Mouse (Mus musculus) heart, embryonic 12.5 days (tissue): ENCODE data around the gene Iqch. TPM values are rescaled to one million over a fixed set of nuclear protein-coding genes. Genes with fewer than 3 reads are reported as not detected.

Experiments used
- ATAC-seq: fragments of 200-750 bp; cut with Nextera tagmentation; 2 replicates; pipeline ENCODE4 v1.8.0; 2017; ENCODE audit warnings: moderate TSS enrichment, moderate library complexity; ENCODE audit not compliant: insufficient number of reproducible peaks, low FRiP score
- H3K27ac ChIP-seq: fragments of 300-500 bp; sonication (generic); 2 replicates; pipeline ENCODE4 v1.5.1; 2016; ENCODE audit warnings: mild to moderate bottlenecking, moderate library complexity; ENCODE audit not compliant: poor library complexity, severe bottlenecking
- H3K27me3 ChIP-seq: fragments of 300-500 bp; sonication (generic); replicated peaks from 2 replicates; pipeline ENCODE4 v1.6.1; 2016; ENCODE audit warnings: mild to moderate bottlenecking, moderate library complexity
- H3K36me3 ChIP-seq: fragments of 300-500 bp; sonication (generic); 2 replicates; pipeline ENCODE4 v1.6.1; 2016; ENCODE audit warnings: mild to moderate bottlenecking, moderate library complexity
- H3K4me1 ChIP-seq: fragments of 300-500 bp; sonication (generic); replicated peaks from 2 replicates; pipeline ENCODE4 v1.6.1; 2016; ENCODE audit warnings: mild to moderate bottlenecking
- H3K4me2 ChIP-seq: fragments of 300-500 bp; sonication (generic); 2 replicates; pipeline ENCODE4 v1.6.1; 2016; ENCODE audit warnings: mild to moderate bottlenecking, moderate library complexity
- H3K4me3 ChIP-seq: fragments of 300-500 bp; sonication (generic); 2 replicates; pipeline ENCODE4 v1.5.1; 2016; ENCODE audit warnings: mild to moderate bottlenecking
- H3K9ac ChIP-seq: fragments of 300-500 bp; sonication (generic); 2 replicates; pipeline ENCODE4 v1.6.1; 2016; ENCODE audit warnings: mild to moderate bottlenecking, moderate library complexity
- H3K9me3 ChIP-seq: fragments of 300-500 bp; sonication (generic); replicated peaks from 2 replicates; pipeline ENCODE4 v1.6.1; 2016; ENCODE audit warnings: mild to moderate bottlenecking, moderate library complexity
- WGBS: fragments of 180-500 bp; shearing (Covaris S2); methylation state at CpG from one replicate; pipeline ENCODE4 v1.1.7; 2016; 5-methylcytosine and 5-hydroxymethylcytosine counted together
- polyA plus RNA-seq: library from polyadenylated mRNA; unstranded; fragments of >200 nt; fragmentation: Nextera tagmentation; extraction: Ambion mirVana; gene quantifications from 2 replicates; pipeline ENCODE4 v1.2.1, GENCODE M21; 2016

Gene Iqch
- polyA plus RNA-seq, 1 experiment from 2014 or later = 0.08 TPM

- peak overlapping the region; percentile 27; the same call in 1 of the 2 replicates for H3K4me2 ChIP-seq
These were observed 110.0 kb downstream of the Iqch start for GRCm38 (mm10) chr9:63492291-63492690.

GRCm38 (mm10) chr9:63490521-63491307 is 111.6 kb downstream of the Iqch start:
- Histone ChIP-seq H3K4me2 (no peak overlapping the region), H3K4me1 (peaks cover 5% of the 10 kb centered on the region), H3K9ac (no peak overlapping the region), H3K9me3 (no peaks in the 10 kb centered on the region), H3K27ac (no peak overlapping the region), H3K36me3 (no peaks in the 10 kb centered on the region), H3K4me3 (no peak overlapping the region), H3K27me3 (peaks cover 5% of the 10 kb centered on the region; the same call in 1 of the 2 replicates)
- WGBS = 75% methylated on average over 12 of the region's 12 CpGs
- no peak for ATAC-seq

More at GRCm38 (mm10) chr9:63492291-63492690, 110.0 kb downstream of the Iqch start:
- Histone ChIP-seq H3K9me3 (no peaks in the 10 kb centered on the region), H3K36me3 (no peaks in the 10 kb centered on the region), H3K4me1 (peaks cover 5% of the 10 kb centered on the region), H3K9ac (no peak overlapping the region), H3K4me3 (no peak overlapping the region), H3K27me3 (peaks cover 5% of the 10 kb centered on the region; the same call in 1 of the 2 replicates), H3K27ac (no peak overlapping the region)
- no peak for ATAC-seq
- WGBS = 6% methylated on average over 9 of the region's 9 CpGs

GRCm38 (mm10) chr9:63489156-63489555 is 113.1 kb downstream of the Iqch start:
- ATAC-seq = no peak

GRCm38 (mm10) chr9:63465561-63465960 is 136.7 kb downstream of the Iqch start:
- no peak overlapping the region for H3K4me3 ChIP-seq
- no peak for ATAC-seq
- 77% methylated on average over 3 of the region's 3 CpGs for WGBS

More at GRCm38 (mm10) chr9:63489156-63489555, 113.1 kb downstream of the Iqch start:
- Histone ChIP-seq H3K4me1 (peaks cover 5% of the 10 kb centered on the region), H3K9ac (no peak overlapping the region), H3K27me3 (peaks cover 5% of the 10 kb centered on the region; the same call in 1 of the 2 replicates), H3K4me2 (no peak overlapping the region), H3K9me3 (no peaks in the 10 kb centered on the region), H3K27ac (no peak overlapping the region), H3K36me3 (no peaks in the 10 kb centered on the region), H3K4me3 (no peak overlapping the region)
- WGBS = 63% methylated on average over 6 of the region's 6 CpGs

GRCm38 (mm10) chr9:63462296-63462695 is 140.0 kb downstream of the Iqch start:
- Histone ChIP-seq H3K27me3 (no peaks in the 10 kb centered on the region), H3K36me3 (no peaks in the 10 kb centered on the region), H3K4me2 (no peak overlapping the region), H3K4me3 (no peak overlapping the region), H3K9me3 (no peaks in the 10 kb centered on the region), H3K27ac (no peak overlapping the region), H3K4me1 (no peaks in the 10 kb centered on the region), H3K9ac (no peak overlapping the region)
- ATAC-seq = no peak
- WGBS = 44% methylated on average over 2 of the region's 2 CpGs

More at GRCm38 (mm10) chr9:63465561-63465960, 136.7 kb downstream of the Iqch start:
- H3K4me1 ChIP-seq = no peaks in the 10 kb centered on the region
- H3K9me3 ChIP-seq = no peaks in the 10 kb centered on the region
- no peak overlapping the region for H3K4me2 ChIP-seq
- no peak overlapping the region for H3K9ac ChIP-seq
- H3K36me3 ChIP-seq = no peaks in the 10 kb centered on the region
- no peaks in the 10 kb centered on the region for H3K27me3 ChIP-seq
- H3K27ac ChIP-seq = no peak overlapping the region

GRCm38 (mm10) chr9:63456401-63456800 is 145.9 kb downstream of the Iqch start:
- no peaks in the 10 kb centered on the region for H3K27me3 ChIP-seq
- no peaks in the 10 kb centered on the region for H3K9me3 ChIP-seq
- no peak for ATAC-seq
- no peaks in the 10 kb centered on the region for H3K36me3 ChIP-seq
- H3K9ac ChIP-seq = no peak overlapping the region
- H3K4me3 ChIP-seq = no peak overlapping the region
- H3K27ac ChIP-seq = no peak overlapping the region
- no peak overlapping the region for H3K4me2 ChIP-seq
- H3K4me1 ChIP-seq = no peaks in the 10 kb centered on the region

GRCm38 (mm10) chr9:63454341-63454740 is 148.0 kb downstream of the Iqch start:
- 78% methylated on average over 5 of the region's 5 CpGs for WGBS
- no peak overlapping the region for H3K27ac ChIP-seq
- H3K4me2 ChIP-seq = no peak overlapping the region
- no peaks in the 10 kb centered on the region for H3K9me3 ChIP-seq
- H3K36me3 ChIP-seq = no peaks in the 10 kb centered on the region
- ATAC-seq = no peak
- H3K27me3 ChIP-seq = no peaks in the 10 kb centered on the region
- H3K4me3 ChIP-seq = no peak overlapping the region
- H3K4me1 ChIP-seq = no peaks in the 10 kb centered on the region
- H3K9ac ChIP-seq = no peak overlapping the region

GRCm38 (mm10) chr9:63450531-63451030 is 151.7 kb downstream of the Iqch start:
- no peak overlapping the region for H3K9ac ChIP-seq
- H3K9me3 ChIP-seq = no peaks in the 10 kb centered on the region
- ATAC-seq = no peak
- H3K4me2 ChIP-seq = no peak overlapping the region
- H3K4me1 ChIP-seq = no peaks in the 10 kb centered on the region
- H3K27ac ChIP-seq = no peak overlapping the region
- H3K4me3 ChIP-seq = no peak overlapping the region
- WGBS = 67% methylated on average over 4 of the region's 4 CpGs
- H3K36me3 ChIP-seq = no peaks in the 10 kb centered on the region
- H3K27me3 ChIP-seq = no peaks in the 10 kb centered on the region

- no peak for ATAC-seq
- H3K4me2 ChIP-seq = peak overlapping the region; percentile 60
- H3K9ac ChIP-seq = peak overlapping the region; percentile 35; the same call in 1 of the 2 replicates
- no peaks in the 10 kb centered on the region for H3K9me3 ChIP-seq
- H3K4me3 ChIP-seq = 0 out of 2 replicates have a peak overlapping the region, but pooled peaks have one; percentile 17
- WGBS = 31% methylated on average over 6 of the region's 6 CpGs
- no peaks in the 10 kb centered on the region for H3K36me3 ChIP-seq
- H3K4me1 ChIP-seq = peaks cover 6% of the 10 kb centered on the region
- no peaks in the 10 kb centered on the region for H3K27me3 ChIP-seq
- no peak overlapping the region for H3K27ac ChIP-seq
These were observed 158.6 kb downstream of the Iqch start for GRCm38 (mm10) chr9:63443695-63444094.

GRCm38 (mm10) chr9:63430652-63431051 is 171.6 kb downstream of the Iqch start:
- Histone ChIP-seq H3K9me3 (no peaks in the 10 kb centered on the region), H3K36me3 (no peaks in the 10 kb centered on the region), H3K4me2 (no peak overlapping the region), H3K27ac (no peak overlapping the region), H3K4me1 (no peaks in the 10 kb centered on the region), H3K9ac (no peak overlapping the region), H3K4me3 (no peak overlapping the region), H3K27me3 (no peaks in the 10 kb centered on the region)
- no peak for ATAC-seq
- 65% methylated on average over 1 of the region's 1 CpGs for WGBS

- Histone ChIP-seq H3K27me3 (no peaks in the 10 kb centered on the region), H3K4me3 (no peak overlapping the region), H3K36me3 (no peaks in the 10 kb centered on the region), H3K9me3 (no peaks in the 10 kb centered on the region), H3K4me2 (no peak overlapping the region), H3K9ac (no peak overlapping the region), H3K4me1 (no peaks in the 10 kb centered on the region), H3K27ac (no peak overlapping the region)
- WGBS = 64% methylated on average over 9 of the region's 9 CpGs
- no peak for ATAC-seq
These were observed 181.1 kb downstream of the Iqch start for GRCm38 (mm10) chr9:63421096-63421736.
